Mouse (Mus musculus): ENCODE measurements around the gene Aff3.

The Aff3 gene

DNA sequence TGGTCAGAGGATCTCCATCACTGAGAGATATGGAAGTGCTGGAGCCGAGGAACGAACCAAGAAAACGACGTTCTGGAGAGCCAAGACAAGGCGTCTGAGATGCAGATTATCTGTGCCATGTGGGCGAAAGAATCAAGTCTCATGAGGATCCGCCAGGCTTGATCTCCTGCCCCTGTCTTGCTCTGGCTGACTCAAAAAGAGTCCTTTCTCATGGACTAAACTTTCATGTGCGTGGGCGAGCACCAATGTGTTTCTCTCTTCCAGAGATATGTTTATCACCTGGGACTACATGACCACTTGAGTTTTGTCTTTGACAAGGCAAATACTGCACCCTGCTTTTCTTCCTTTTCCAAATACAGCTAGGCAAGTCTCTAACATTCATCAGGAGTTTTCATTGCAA is 6.4 kb downstream of the Aff3 start:
- no peak for DNase-seq (ENCODE audit: low spot score in 2 of 2)

DNA sequence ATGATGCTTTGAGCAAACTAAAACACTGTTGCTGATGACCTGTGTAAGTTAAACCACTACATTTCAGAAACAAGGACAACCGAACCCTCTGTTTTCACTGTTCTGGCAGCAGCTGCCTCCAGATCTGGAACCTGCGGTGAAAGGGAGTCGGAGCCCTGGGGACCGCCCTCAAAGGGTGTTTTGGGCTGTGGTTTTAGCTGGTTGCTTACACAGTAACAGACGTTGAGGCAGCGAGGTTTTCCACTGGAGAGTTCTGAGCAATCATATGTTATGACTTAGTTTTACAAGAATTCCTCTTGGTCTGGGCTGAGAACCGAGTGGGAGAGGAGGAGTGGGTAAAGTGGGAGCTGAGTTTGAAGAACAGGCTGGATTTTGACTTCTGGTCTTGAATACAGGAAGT is 7.1 kb downstream of the Aff3 start:
- no peak for DNase-seq (ENCODE audit: low spot score in 2 of 2)

DNA sequence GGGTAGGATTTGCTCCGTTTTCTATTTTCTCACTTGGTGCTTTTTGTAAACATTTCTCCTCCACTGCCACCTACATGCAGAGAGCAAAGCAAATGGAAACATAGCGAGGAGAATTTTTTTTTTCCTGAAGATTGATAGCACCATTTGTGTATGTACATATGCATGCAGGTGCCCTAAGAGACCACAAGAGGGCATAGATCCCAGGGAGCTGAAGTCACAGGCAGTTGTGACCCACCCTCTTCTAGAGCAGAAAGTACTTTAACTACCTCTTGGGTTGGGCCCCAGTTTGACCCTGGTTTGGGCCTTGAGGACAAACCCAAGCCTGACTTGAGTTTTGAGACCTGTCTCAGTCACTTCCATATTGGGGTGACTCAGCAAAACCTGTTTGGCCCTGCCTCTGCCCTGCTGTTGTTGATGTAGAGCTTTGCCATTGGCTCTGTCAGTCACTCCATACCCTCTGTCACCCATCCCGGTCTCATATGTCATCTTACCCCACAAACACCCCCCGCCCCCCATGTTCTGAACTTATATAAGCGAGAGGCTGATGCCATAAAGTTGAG is 9.7 kb downstream of the Aff3 start:
- no peak for DNase-seq (ENCODE audit: low spot score in 2 of 2)

DNA sequence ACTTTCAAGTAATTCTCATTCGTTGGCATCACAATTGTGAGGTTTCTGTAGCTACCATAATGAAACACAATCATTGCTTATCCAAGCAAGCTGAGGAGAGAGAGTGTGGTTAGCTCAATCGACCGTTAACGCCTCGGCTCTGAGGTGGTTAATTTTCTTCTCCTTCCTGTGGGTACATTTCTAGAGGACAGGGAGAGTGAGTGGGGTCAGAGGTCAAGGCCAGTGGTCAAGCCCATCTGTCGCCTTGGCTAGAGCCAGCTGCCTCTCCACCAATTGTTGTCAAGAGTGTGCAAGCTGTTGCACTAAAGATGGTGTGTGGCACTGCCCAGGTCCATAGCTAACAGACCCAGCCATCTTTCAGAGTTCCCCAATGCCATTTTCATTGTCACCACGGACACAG is 14.7 kb downstream of the Aff3 start:
- DNase-seq (ENCODE audit: low spot score in 2 of 2): no peak

DNA sequence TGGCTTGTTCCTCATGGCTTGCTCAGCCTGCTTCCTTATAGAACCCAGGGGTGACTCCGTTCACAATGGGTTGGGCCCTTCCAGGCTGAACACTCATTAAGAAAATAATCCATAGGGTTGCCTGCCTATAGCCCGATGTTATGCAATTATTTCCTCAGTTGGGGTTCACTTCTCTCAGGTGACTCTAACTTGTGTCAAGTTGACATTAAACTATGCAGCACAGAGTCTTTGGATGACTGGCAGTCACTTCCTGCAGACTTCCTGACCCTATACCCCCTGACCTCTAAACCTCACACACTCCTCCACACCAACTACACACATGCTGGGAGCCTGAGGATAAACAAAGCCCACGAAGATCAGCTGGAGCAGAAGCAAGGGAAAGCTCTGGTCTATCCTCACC is 15.6 kb downstream of the Aff3 start:
- no peak for DNase-seq (ENCODE audit: low spot score in 2 of 2)

DNA sequence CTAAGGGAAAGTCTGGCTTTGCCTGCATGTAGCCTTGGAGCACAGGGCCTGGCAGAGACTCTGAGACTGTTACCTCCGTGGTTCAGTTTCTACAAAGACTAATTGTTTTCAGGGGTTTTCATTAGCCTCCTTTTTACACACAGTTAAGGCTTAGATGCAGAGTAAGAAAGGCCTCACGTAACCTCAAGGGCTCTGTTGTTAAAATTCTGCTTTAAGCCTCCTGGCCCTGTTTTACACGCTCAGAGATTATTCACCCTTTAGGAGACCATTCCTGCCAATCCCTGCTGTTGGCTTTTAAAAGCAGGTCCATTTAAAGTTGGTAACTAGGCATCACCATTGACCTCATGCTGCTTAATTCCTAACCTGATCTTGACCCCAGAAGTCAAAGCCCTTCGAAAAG is 22.5 kb downstream of the Aff3 start:
- DNase-seq (ENCODE audit: low spot score in 2 of 2): no peak

DNA sequence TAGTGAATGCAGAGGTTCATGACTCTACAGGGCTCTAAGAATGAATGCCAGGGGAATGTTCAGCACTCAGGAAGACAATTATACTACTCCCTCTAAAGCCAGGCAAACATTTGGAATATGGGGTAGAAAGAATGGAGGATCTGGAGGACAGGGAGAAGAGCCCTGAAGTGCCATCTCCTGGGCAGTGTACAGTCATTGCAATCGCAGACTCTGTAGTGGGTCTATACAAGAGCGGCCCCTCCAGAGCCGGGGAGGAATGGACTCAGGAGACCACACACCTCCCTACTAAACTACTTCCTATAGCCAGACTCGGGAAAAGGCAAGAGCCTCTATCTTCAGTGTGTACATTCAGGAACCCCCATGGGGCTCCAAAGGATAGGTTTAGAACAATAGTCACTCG is 25.1 kb downstream of the Aff3 start:
- no peak for DNase-seq (ENCODE audit: low spot score in 2 of 2)

DNA sequence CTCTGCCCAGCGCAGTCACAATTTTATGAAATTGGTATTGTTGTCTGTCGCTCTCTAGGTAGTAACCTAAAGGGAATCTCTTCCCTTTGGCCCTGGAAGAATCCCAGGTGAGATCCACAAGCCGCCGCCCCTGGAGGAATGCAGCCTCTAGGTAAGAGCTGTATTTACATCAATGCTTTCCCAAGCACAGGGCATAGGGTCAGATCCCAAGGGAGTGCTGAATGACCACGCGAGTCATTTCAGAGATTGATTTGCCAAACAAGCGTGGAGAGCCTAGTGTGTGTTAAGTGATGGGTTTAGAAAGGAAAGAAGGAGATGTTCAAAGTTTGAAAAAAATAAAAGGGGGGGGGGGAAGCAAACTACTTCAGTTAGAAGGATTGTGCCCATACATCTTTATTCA is 29.2 kb downstream of the Aff3 start:
- no peak for DNase-seq (ENCODE audit: low spot score in 2 of 2)

DNA sequence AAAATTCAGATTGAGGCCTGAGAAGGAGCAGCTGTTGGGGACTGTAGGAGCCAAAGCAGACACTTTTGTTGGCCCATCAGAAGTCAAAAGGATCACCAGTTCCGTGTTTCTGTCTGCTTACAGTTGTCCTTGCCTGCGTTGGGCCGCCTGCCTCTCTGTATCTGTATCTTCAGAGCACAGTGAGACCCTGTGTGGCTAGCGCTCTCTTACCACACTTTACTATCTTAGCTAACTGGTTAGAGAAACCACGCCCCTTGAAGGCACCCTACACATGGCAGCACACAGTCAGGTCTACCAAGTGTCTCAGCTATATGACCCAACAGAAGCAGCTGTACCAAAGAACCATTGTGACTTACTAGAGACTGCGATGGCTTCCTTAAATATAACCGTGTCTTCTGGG is 30.7 kb downstream of the Aff3 start:
- DNase-seq (ENCODE audit: low spot score in 2 of 2): no peak

DNA sequence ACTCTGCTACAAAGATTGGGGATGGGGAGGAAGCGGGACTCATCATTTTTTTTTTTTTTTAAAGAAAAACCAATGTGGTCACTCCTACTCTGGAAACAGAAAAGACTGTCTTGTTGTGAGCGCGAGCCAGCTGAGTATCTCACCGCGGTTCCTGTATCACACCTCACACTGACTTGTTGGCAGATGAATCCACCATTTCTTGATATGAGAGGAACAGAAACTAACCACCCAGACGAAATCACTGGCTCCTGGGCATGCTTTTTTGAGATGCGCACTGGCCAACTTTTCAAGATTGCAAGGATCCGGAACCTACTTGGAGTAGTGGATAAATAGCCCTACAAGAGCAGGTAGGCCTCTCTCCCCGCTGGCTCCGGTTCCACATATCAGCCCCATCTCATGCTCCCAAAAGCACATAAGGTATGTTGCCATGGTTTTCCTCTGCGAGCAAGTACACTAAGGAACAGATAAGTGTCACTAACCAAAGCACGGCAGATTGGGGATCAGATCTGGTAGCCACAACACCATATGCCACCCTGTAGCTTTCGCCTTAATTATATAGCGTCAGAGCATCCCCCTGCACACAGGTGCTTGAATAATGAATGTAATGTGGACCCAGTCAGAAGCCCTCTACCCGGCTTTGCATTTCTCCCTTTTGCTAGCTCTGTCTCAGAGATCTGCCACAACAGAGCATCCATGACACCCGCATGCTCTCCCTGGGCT is 32.1 kb downstream of the Aff3 start:
- no peak for DNase-seq (ENCODE audit: low spot score in 2 of 2)

DNA sequence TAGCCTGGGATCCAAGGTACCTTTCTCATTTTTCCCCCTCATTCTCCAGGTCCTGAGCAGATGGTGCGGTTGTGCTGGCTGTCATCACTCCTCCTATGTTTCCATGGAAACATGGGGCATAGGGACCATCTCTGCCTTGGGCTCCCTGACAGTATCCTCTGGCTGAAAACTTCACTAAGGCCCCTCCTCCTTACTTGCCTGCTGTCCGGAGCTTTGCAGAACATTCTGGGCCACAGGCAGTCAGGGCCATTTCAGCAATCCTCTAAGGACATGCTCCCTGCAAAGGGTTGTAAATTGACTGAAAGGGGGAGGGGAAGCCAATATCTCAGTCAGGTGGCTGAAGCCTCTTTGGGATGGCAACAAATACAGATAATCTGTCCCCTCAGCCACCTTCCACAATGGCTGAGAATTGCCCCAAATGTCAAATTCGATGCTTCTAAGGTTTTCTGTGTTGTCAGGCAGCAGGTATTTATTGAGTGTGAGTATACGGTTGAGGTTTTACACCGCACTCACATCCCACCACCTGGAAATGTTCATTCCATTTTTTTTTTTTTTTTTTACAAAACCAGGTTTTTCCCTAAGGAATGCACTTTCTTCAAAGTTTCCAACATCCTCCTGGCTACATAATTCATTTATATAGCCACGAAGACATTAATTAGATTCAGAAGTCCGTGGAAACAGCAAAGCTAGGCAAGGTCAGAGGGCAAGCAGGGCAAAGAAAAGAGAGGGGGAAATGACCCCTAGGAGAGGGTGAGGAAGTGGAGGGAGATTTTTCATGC is 33.1 kb downstream of the Aff3 start:
- no peak for DNase-seq (ENCODE audit: low spot score in 2 of 2)

DNA sequence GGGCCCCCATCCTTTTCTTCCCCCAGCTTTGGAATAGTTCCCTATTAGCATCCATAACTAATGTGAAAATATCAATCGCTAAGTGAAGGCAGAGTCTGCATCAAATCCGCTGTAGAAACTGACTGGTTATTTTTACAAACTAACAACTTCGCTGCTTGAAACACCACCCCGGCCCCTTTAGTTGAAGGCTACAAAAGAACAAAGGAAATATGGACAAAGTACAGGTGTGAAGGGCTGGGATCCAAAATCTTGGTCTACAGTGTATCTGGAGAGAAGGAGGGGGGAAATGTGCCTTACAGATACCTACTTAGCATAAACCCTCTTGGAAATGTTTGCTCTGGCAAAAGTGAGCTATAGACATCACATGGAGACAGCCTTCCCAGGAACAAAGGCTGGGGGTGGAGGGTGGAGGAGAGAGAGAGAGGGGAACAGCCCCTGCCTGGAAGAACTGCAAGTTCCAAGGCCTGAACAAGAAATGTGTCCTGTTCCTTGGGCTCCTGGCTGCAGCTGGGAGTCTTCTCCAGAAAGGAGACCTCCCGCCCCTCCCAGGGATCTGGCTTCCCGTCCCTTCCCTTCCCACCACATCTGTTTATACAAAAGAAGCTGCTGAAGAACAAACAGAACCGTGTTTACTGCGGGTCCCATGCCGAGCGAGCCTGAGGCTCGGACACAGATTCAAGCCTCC is 35.7 kb downstream of the Aff3 start:
- DNase-seq (ENCODE audit: low spot score in 2 of 2): peak; percentile 14 to 47

DNA sequence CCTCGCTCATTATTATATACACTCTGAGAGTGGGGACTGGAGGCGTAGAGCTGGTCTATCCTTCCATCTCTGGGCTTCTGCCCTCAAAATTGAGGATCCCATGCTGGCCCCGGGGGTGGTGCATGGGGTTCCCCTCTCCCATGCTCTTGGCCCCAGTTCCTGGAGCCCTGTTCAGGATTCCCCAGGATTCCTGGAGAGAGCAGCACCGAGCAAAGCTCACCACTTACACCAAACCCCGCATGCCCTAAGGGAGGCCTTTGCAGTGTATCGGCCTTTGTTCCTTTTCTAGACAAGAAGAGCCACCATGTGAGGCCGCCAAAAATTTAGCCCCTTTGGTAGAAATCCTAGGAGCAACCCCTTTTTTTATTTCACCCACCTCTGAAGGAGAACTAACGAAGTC is 36.3 kb downstream of the Aff3 start:
- no peak for DNase-seq (ENCODE audit: low spot score in 2 of 2)

DNA sequence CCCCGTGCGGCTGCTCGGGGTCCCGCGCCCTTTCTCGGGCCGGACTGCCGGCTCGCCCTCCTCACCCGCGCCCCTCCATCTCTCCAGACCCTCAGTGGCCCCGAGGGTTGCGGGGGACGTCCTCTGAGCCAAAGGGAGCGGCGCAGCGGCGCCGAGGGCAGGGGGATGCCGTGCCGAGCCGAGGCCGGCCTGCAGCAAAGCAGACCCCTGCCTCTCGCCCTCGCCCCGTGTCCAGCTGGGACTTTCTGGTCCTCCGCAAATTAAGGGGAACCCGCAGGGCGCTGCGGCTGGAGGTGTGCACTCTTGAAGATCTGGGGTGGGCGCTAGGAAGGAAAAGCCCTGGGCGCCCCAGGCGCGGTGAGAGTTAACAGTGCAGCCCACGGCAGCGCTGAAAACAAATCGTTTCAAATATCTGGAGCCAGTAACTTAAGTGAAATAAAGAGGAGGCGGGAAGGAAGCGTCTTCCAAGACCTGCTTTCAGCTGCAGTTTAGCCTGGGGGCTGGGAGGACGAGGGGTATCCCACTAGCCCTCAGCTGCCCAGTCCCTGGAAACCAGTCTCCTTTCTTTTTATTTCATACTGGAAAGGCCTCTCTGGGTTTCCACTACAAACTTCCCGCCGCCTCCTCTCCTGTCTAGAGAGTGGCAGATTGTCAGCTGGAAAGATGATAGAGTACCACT is 36.9 kb downstream of the Aff3 start:
- peak in 1 of 2 experiments; percentile 4 for DNase-seq (ENCODE audit: low spot score in 2 of 2)

DNA sequence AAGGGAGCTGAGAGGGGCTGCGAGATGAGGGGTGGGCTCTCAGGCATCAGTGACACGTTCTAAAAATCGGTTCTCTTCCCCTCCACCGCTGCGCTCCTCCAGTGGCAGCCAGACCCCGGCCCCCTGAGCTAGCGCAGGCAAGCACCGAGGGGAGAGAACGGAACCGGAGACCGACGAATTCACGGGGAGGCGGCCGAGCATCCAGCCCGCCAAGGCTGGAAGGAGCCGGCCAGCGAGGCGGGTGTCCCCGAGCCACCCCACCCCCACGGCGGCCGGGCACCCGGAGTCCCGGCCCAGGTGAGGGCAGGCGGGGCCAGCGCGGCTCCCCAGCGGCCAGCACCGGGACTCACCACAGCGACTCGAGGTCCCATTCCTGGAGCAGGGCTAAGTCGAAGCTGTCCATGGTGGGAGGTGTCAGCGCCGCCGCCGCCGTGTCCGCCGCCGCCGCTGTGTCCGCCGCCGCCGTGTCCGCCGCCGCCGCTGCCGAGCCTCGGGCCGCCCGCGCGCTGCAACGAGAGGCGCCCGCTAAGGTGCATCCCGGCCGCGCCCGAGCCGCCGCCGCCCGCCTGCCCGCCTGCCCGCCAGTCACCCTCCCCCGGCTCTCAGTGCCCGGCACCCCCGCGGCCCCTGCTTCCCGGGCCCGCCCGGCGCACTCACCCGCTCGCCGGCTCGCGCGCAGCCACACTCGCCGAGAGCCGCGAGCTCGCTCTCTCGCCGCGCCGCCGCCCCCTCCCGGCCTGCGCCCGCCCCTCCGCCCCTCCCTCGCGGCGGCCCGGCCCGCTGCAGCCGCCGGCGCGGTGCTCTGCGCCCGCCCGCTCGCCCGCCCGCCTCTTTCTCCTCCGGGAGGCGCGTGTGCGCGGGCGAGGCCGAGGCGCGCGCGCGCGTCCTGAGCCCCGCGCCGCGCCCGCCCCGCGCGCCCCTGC is 37.8 kb downstream of the Aff3 start:
- peak; percentile 12 to 20 for DNase-seq (ENCODE audit: low spot score in 2 of 2)

DNA sequence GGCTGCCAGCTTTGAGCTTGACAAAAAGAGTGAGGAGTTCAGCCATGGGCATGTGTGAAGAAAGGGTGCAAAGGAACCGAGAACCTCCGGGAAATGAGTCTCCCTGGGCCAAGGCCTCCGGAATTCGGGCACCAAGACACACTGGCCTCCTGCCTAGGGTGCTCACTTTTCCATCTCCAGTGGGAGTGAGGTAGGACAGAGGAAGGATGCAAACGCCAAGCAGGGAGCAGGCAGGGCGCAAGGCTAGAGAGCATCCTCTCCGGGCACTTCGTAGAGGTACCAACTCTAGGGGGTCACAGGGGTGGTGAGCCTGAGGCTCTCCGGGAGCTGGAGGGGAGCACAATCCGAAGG is 38.4 kb downstream of the Aff3 start:
- no peak for DNase-seq (ENCODE audit: low spot score in 2 of 2)

DNA sequence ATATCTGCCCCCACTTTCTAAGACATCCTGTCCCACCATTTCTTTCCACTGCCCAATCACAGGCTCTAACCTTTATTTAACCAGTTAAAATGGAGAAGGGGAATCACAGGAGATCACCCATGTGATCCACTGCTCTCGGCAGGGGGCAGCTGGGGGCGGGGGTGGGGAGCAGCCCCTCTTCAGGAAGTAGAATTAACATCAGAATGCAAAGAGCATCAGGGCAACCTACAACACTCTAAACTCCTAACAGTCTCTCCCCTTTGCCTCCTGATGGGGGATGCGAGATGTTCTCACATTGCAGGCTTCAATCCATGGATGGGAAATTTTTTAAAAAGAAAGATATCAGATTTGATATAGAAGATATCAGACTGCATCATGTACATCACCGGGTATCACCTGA is 42.9 kb downstream of the Aff3 start:
- DNase-seq (ENCODE audit: low spot score in 2 of 2): no peak

DNA sequence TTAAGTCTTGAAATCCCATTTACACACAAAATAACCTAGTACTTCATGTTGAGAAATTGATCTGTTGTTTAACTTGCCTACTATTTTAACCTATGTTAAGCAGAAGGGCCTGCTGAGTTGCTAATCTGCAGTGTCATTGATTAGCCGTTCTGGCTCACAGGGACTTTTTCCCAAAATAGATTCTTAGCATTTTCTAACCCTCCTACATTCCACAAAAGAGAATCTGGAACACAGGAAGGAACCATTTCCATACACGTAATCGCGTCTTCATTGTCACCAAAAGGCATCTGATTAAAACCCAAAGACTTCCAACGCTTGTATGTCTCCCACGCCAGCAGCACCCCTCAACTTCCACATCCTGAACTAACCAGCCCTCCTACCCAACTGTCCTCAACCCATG is 44.4 kb downstream of the Aff3 start:
- no peak for DNase-seq (ENCODE audit: low spot score in 2 of 2)

DNA sequence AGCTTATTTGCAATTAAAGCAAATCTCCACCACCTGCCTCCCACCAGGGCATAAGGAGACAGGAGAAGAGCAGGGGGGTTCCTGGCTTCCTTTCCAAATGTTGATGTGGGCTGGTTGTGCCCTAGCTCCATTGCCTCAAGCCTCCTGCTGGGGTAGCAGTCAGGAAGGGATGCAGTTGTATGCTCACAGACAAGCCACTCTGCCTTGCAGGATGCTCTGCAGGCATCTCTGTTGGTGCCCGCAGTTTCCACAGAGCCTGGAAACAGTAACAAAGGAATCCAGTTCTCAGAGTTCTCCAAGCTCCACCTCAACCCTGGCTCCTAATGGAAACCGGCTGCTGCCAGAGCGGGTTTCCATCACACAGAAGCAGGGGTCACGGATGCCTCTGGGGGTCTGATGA is 58.0 kb downstream of the Aff3 start:
- no peak for DNase-seq (ENCODE audit: low spot score in 2 of 2)

DNA sequence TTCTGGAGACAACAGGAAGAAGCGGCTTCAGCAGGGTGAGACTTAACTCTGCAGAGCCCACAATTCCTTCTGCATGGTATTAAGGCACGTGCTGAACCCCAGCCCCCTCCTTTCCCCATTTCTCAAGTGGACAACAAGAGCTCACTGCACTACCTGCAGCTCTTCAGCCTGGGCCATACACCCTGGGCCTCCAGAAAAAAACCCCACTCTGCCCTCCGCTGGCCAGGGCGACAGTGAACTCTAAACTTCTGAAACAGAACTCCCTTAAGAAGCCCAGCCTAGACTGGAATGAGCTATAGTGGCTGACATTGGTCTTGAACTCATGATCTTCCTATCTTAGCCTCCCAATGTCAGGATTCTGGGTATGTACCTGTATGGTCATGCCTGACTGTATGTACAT is 59.3 kb downstream of the Aff3 start:
- DNase-seq (ENCODE audit: low spot score in 2 of 2): no peak

DNA sequence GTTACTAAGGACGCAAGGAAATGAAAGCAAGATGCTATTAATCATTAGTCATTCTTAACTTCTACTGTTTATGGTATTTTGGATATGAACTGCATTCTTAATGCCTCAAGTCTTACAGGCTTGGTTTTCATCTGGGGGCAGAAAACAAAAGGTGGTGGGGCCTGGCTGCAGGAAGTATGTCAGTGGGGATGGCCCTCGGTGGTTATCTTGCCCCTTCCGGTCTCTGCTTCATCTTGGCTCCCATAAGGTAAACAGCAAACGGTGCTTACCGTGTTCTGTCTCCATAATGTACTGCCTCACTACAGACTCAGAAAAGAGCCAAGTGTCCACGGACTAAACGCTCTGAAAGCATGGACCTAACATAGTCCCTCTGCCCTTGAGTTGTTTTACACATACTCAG is 60.1 kb downstream of the Aff3 start:
- DNase-seq (ENCODE audit: low spot score in 2 of 2): no peak
